Mouse (Mus musculus) kidney, postnatal 0 days (tissue): ENCODE data around the gene Gnaz. TPM values are rescaled to one million over a fixed set of nuclear protein-coding genes. Genes with fewer than 3 reads are reported as not detected.
A peak's percentile ranks its signal among the peaks of the same experiment; 100 is the strongest.

Experiments used
- ATAC-seq: fragments of 200-750 bp; cut with Nextera tagmentation; replicated peaks from 2 replicates; pipeline ENCODE4 v1.8.0; 2017; ENCODE audit warnings: low read depth, moderate number of reproducible peaks, moderate TSS enrichment, moderate library complexity; ENCODE audit not compliant: low FRiP score
- DNase-seq: peaks from one replicate; pipeline ENCODE4 v3.0.0-alpha.2; 2016; ENCODE audit warnings: low spot score
- H3K27ac ChIP-seq: fragments of 300-500 bp; sonication (generic); 2 replicates; pipeline ENCODE4 v1.5.1; 2014; ENCODE audit warnings: mild to moderate bottlenecking
- H3K27me3 ChIP-seq: fragments of 300-500 bp; sonication (generic); 2 replicates; pipeline ENCODE4 v1.6.1; 2014; ENCODE audit warnings: low read length, mixed read lengths; ENCODE audit not compliant: insufficient read depth
- H3K36me3 ChIP-seq: fragments of 300-500 bp; sonication (generic); 2 replicates; pipeline ENCODE4 v1.6.1; 2014; ENCODE audit warnings: low read length, mixed read lengths; ENCODE audit not compliant: insufficient read depth
- H3K4me1 ChIP-seq: fragments of 300-500 bp; sonication (generic); replicated peaks from 2 replicates; pipeline ENCODE4 v1.6.1; 2014; ENCODE audit warnings: antibody characterized with exemption, low read length, mixed read lengths; ENCODE audit not compliant: insufficient read depth
- H3K4me2 ChIP-seq: fragments of 300-500 bp; sonication (generic); 2 replicates; pipeline ENCODE4 v1.6.1; 2014; ENCODE audit warnings: mild to moderate bottlenecking, low read length, moderate library complexity, mixed read lengths
- H3K4me3 ChIP-seq: fragments of 300-500 bp; sonication (generic); replicated peaks from 2 replicates; pipeline ENCODE4 v1.5.1; 2014; ENCODE audit warnings: low read depth, low read length
- H3K9ac ChIP-seq: fragments of 300-500 bp; sonication (generic); 2 replicates; pipeline ENCODE4 v1.6.1; 2014; ENCODE audit warnings: low read depth, low read length
- H3K9me3 ChIP-seq: fragments of 300-500 bp; sonication (generic); replicated peaks from 2 replicates; pipeline ENCODE4 v1.6.1; 2016; ENCODE audit warnings: low read length, inconsistent platforms, mixed read lengths
- CTCF ChIP-seq: IDR thresholded peaks from 2 replicates; pipeline ENCODE4 v1.5.1; 2016; ENCODE audit warnings: antibody characterized with exemption, low read depth, mild to moderate bottlenecking, moderate library complexity
- WGBS: fragments of 180-500 bp; shearing (Covaris S2); extraction: QIAGEN DNeasy Blood & Tissue Kit; methylation state at CpG from one replicate; pipeline ENCODE4 v1.1.7; 2014; 5-methylcytosine and 5-hydroxymethylcytosine counted together
- polyA plus RNA-seq: library from polyadenylated mRNA; unstranded; fragments of >200 nt; fragmentation: Nextera tagmentation; extraction: Ambion mirVana; gene quantifications from 2 replicates; pipeline ENCODE4 v1.2.1, GENCODE M21; 2015

Gnaz gene
- polyA plus RNA-seq, 1 experiment from 2014 or later = 5.6 TPM

DNA sequence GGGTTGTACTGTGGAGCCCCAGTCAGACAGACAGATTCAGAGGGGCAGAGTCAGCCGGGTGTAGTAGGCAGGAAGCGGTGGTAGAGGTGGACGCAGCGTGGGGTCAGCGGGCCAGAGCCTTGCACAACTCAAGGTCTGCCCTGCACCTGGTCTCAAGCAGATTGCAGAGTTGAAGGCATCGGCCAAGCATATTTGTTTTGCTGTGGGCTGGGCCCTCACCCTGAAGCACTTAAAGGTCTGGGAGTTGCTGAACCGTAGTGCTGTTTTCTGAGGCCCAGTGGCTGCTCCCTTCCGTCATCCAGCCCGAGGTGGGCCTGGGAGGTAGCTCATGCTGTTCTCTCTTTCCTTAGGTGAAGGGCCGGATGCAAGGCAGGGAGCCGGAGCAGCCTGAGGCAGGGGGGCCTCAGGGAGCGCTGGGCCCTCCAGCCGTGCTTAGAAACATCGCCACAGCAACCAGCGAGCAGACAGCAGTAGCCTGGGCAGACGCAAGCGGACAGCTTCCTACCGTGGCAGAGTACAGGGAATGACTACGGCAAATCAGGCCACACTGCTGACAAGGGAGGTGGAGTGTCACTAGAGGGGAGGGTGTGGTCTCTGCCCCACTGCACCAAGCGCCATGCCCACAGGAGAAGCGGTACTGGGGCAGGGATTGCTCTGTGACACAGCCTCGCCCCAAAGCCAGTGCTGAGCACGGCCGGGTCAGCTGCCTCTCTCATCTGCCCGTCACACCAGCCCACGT is 23.8 kb downstream of the Gnaz start:
- no peaks in the 10 kb centered on the region for H3K36me3 ChIP-seq
- WGBS = 21% methylated on average over 26 of the region's 26 CpGs
- no peaks in the 10 kb centered on the region for H3K9me3 ChIP-seq
- H3K4me1 ChIP-seq = peaks cover 4% of the 10 kb centered on the region; the same call in 1 of the 2 replicates
- H3K4me2 ChIP-seq = 0 out of 2 replicates have a peak overlapping the region, but pooled peaks have one; percentile 13
- no peak for TF ChIP-seq CTCF
- peak; percentile 56 for DNase-seq
- ATAC-seq = peak; percentile 71
- H3K27me3 ChIP-seq = no peaks in the 10 kb centered on the region
- no peak overlapping the region for H3K4me3 ChIP-seq
- H3K27ac ChIP-seq = peak overlapping the region; percentile 54; the same call in 1 of the 2 replicates
- no peak overlapping the region for H3K9ac ChIP-seq

DNA sequence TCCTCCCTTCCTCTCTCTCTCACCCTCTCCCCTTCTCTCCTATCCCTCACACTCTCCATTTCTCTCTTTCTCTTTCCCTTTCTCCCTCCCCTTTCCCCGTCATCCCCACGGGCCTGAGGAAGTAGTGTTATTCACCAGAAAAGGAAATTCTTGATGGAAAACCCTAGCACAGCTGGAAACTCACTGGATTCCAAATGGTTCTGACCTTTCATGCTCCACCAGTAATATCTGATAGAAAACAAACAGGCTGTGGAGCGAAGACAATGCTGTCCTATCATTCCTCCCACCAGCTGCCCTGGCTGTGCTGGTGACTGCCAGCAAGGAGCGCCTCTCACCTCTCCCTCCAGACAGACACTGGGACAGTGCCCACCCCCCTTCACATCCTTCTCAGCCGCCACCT is 27.9 kb downstream of the Gnaz start:
- no peak for TF ChIP-seq CTCF
- Histone ChIP-seq H3K4me2 (peak overlapping the region; percentile 51), H3K4me3 (no peak overlapping the region), H3K9ac (no peak overlapping the region), H3K36me3 (no peaks in the 10 kb centered on the region), H3K27ac (no peak overlapping the region), H3K4me1 (peaks cover 4% of the 10 kb centered on the region; the same call in 1 of the 2 replicates), H3K27me3 (no peaks in the 10 kb centered on the region), H3K9me3 (no peaks in the 10 kb centered on the region)
- ATAC-seq (no peak), DNase-seq (peak; percentile 53)
- WGBS = 9% methylated on average over 5 of the region's 5 CpGs

DNA sequence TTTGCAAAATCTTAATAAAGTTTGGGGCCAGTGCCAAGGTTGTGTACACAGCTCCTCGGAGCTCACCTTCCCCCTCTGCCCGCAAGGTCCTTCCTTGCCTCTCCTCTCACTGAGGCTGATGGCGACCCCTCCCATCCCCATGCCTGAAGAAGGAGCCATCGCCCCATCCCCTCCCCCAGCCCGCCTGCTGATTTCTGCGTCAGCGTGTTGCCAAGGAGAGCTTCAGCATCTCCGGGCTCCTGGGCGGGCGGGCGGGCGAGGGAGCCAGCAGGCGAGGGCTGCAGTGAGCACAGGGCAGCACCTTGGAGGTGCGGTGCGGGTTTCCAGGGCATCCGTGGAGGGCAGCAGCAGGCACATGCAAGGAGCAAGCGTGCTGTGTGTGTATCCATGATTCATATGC is 28.4 kb downstream of the Gnaz start:
- Histone ChIP-seq H3K27me3 (no peaks in the 10 kb centered on the region), H3K4me2 (peak overlapping the region; percentile 51), H3K4me1 (peaks cover 4% of the 10 kb centered on the region; the same call in 1 of the 2 replicates), H3K9ac (no peak overlapping the region), H3K9me3 (no peaks in the 10 kb centered on the region), H3K4me3 (no peak overlapping the region), H3K27ac (no peak overlapping the region), H3K36me3 (no peaks in the 10 kb centered on the region)
- DNase-seq (peak; percentile 15), ATAC-seq (no peak)
- 10% methylated on average over 17 of the region's 17 CpGs for WGBS
- no peak for TF ChIP-seq CTCF

DNA sequence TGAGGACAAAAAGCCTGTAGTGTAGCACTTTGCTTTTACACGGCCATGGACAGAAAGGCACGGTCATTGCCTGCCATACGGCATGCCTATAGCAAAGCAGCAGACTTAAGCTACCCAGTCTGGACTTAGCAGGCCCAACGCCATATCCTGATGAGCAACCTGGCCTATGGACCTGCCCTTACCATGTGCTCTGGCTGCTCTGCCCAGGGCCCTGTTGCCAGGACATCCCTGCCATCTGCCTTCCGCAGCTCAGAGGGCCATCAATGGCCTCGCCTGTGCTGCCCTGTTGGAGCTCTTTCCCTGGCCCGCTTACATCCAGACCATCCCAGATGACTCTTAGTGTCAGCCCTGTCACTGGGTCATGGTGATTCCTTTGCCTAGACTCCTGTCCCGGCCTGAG is 34.4 kb downstream of the Gnaz start:
- Histone ChIP-seq H3K36me3 (no peaks in the 10 kb centered on the region), H3K27me3 (no peaks in the 10 kb centered on the region), H3K9ac (no peak overlapping the region), H3K4me1 (no peaks in the 10 kb centered on the region), H3K27ac (no peak overlapping the region), H3K4me2 (no peak overlapping the region), H3K4me3 (no peak overlapping the region), H3K9me3 (no peaks in the 10 kb centered on the region)
- DNase-seq = no peak
- no peak for ATAC-seq
- 95% methylated on average over 8 of the region's 8 CpGs for WGBS
- no peak for TF ChIP-seq CTCF

DNA sequence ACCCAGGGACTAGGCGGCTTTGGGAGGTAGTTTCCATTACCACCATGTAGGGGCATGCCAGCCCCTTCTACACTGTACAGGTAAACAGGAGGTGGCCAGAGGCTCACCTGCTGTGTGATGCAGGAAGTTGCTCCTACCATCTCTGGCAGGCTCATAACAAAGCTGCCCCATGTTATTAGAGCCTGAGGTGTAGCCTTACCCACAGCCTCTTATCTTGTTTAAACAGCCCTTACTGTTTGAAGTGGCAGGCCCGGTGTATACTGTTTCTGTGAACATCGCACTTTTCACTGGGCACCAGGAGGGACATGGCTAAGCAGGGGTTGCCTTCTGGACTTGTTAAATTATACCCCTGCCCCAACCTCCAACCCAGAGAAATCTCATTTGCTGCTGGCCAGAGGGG is 37.1 kb downstream of the Gnaz start:
- ATAC-seq = no peak
- no peak overlapping the region for H3K27ac ChIP-seq
- H3K4me1 ChIP-seq = 0 out of 2 replicates have a peak, but pooled peaks cover 5% of the 10 kb centered on the region
- no peak overlapping the region for H3K9ac ChIP-seq
- no peak overlapping the region for H3K4me3 ChIP-seq
- no peaks in the 10 kb centered on the region for H3K27me3 ChIP-seq
- TF ChIP-seq CTCF = no peak
- 62% methylated on average over 3 of the region's 3 CpGs for WGBS
- DNase-seq = no peak
- H3K9me3 ChIP-seq = no peaks in the 10 kb centered on the region
- H3K4me2 ChIP-seq = no peak overlapping the region
- H3K36me3 ChIP-seq = no peaks in the 10 kb centered on the region

DNA sequence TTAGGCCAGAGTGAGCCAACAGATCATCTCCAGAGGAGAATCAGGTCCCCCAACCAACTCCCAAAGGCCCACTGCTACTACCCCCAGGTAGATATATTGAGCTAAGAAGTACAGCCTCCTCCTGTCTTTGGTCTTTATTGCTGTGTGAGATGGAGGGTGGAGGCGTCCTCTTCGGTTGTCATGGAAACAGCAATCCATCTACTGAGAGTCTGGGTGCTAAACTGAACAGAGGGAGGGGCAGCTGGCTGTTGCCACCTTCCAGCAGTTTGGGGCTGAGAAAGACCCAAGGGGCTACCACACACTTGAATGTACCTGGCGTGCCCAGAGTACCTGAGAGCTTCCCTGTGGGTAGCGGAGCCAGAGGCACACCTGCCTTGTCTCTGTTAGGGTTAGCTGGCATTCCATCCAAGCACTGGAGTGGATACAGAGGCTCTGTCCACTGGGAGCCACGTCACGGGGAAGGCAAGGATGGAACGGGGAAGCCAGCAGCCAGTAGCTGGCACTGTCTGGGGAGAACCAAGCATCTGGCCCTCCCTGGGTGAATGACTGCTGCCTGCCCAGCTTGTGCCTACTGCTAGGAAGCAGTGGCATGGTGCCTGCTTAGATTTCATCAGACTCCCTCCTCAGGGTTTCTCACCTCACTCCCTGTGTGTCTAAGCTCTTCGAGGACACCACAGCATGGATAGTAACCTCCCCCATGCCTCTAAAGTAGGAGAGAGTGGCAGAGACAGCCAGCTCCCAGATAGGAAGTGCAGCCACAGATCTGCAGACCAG is 40.1 kb downstream of the Gnaz start:
- Histone ChIP-seq H3K27ac (no peak overlapping the region), H3K36me3 (no peaks in the 10 kb centered on the region), H3K4me1 (0 out of 2 replicates have a peak, but pooled peaks cover 5% of the 10 kb centered on the region), H3K9ac (no peak overlapping the region), H3K9me3 (no peaks in the 10 kb centered on the region), H3K4me2 (no peak overlapping the region), H3K4me3 (no peak overlapping the region), H3K27me3 (no peaks in the 10 kb centered on the region)
- TF ChIP-seq CTCF = no peak
- DNase-seq (peak; percentile 32), ATAC-seq (no peak; the same call in 1 of the 2 replicates)
- WGBS = 41% methylated on average over 8 of the region's 8 CpGs
